Mouse (Mus musculus) kidney, adult 2 months (tissue): ENCODE results near the gene Scube3.

ENCODE experiments used
- CTCF ChIP-seq: fragments of 200-500 bp; conservative IDR thresholded peaks from 2 replicates; pipeline ENCODE4 v1.5.1; 2011; ENCODE audit warnings: low read depth, mild to moderate bottlenecking, control low read depth, low read length, moderate library complexity, mixed read lengths; ENCODE audit not compliant: insufficient read depth, insufficient read length
- POLR2A ChIP-seq: fragments of 200-500 bp; IDR thresholded peaks from one replicate; pipeline ENCODE4 v1.6.1; 2011; ENCODE audit warnings: low read depth, low read length, control low read depth

DNA sequence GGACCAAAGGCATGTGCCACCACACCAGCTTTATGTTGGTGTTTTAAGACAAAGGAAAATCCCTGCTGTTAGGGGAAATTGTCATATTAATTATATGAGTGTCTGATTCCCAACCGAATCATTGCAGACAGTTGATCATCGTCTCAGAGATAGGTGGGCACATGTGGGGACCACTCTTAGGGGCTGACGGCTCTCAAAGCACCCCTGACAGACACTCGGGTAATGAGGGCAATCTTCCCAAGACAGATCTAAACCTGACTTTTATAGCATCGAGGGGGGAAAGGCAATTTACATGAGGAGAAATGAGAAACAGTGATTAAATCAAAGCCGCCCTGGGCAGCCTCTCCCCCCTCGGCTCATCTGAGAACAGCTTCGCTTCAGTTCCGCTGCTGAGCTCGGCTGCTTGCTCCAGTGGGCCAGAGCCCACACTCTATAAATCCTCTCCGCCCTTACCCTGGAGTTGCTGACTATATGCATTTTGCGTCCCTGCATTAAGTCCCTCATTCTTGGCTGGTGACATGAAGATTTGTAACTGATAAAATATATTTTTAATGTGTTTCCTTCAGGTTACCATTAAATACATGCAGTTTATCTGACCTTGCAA, 40.6 kb upstream of the Scube3 start:
- no peak for TF ChIP-seq CTCF
- TF ChIP-seq POLR2A, result no peak
